Mouse (Mus musculus) liver, embryonic 14.5 days (tissue): ENCODE data around the gene Hist1h2bj.

Experiments
- CTCF ChIP-seq: IDR thresholded peaks from 2 replicates; pipeline ENCODE4 v1.5.1; 2016; ENCODE audit warnings: antibody characterized with exemption, low read depth, control low read depth
- EP300 ChIP-seq: IDR thresholded peaks from 2 replicates; pipeline ENCODE4 v1.6.1; 2016; ENCODE audit warnings: antibody characterized with exemption, low read depth

DNA sequence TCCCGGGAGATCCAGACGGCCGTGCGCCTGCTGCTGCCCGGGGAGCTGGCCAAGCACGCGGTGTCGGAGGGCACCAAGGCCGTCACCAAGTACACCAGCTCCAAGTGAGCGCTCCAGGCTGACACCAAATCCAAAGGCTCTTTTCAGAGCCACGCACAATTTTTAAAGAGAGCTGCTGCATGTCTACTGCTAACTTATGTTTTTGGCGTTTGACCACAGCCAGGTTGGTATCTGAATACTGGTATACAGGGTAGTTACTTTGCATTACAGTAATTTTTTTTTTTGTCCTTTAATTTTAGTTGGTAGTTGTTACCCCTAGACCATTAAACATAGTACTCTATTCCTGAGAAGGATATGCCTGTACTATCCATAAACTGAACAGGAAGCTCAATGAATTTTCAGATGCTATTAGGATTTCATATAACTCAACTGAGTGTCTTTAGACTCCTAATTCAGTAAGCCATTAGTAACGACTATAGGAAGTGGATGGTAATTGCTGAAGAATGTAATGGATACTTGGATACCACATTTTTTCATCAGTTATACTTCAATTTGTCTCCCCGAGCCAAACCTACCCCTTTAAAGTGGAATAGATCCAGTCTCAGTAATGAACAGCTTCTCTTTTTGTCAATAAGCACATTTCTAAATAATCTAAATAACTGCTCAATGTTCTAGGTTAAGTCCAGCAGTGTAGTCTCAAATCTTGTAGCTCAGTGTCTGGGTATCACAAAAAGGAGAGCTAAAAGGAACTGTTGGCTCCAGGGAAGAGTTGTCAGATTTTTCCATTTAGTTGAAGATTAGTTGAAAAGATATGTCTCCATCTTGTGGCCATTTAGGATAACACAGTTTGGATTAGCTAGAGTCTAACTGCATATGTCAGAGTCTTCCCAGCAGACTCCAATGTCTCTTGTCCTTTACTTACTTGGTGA is 753 bp downstream of the Hist1h2bj start:
- peak; percentile 65 for TF ChIP-seq CTCF
- no peak; the same call in 1 of the 2 replicates for TF ChIP-seq EP300
